Mouse (Mus musculus): Measurements from ENCODE around the gene Nos1ap.

DNA sequence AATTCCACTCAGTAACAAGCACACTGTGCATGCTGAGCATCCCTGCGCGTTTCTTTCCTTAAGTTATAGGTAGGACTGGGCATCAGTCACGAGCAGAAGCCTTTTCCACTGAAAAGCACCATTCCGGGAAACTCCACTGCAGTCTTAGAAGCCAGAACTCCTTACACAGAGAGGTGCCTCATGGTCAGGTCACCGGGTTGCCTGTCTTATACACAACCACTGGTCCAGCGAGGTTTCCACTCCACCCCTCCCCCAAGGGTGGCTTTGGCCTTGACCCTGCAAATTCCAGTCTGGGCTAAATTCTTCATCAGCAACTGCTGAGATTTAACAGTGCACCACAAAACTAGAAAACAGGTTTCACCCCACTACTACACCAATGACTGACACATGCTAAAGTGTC is 1.3 kb downstream of the Nos1ap start:
- no peak for TF ChIP-seq EP300 (IDR thresholded peaks at IDR 0.05)
- TF ChIP-seq CTCF (IDR thresholded peaks at IDR 0.05), result no peak

All from lung, postnatal 0 days (tissue).